Mouse (Mus musculus) bone marrow macrophage, adult 2 months (primary cell): ENCODE measurements around the gene Kdm5a. TPM values are rescaled to one million over a fixed set of nuclear protein-coding genes. Genes with fewer than 3 reads are reported as not detected.
A peak's percentile ranks its signal among the peaks of the same experiment; 100 is the strongest.

Experiments used
- H3K27ac ChIP-seq: 2 replicates; pipeline ENCODE4 v1.5.1; 2012; ENCODE audit warnings: low read depth, low read length; ENCODE audit not compliant: insufficient read depth
- H3K4me1 ChIP-seq: 2 replicates; pipeline ENCODE4 v1.6.1; 2012; ENCODE audit warnings: low read length; ENCODE audit not compliant: control insufficient read depth, insufficient read depth
- H3K4me3 ChIP-seq: 2 replicates; pipeline ENCODE4 v1.5.1; 2012; ENCODE audit warnings: mild to moderate bottlenecking, low read length, moderate library complexity; ENCODE audit not compliant: insufficient read depth
- CTCF ChIP-seq: IDR thresholded peaks from 2 replicates; pipeline ENCODE4 v1.5.1; 2012; ENCODE audit warnings: low read depth, mild to moderate bottlenecking, low read length, moderate library complexity
- POLR2A ChIP-seq: IDR thresholded peaks from 2 replicates; pipeline ENCODE4 v1.6.1; 2012; ENCODE audit warnings: mild to moderate bottlenecking, low read depth, low read length, borderline replicate concordance
- polyA plus RNA-seq: library from polyadenylated mRNA; stranded (reverse); fragments of >200 nt; gene quantifications from 2 replicates; pipeline ENCODE4 v1.2.4, GENCODE M21; 2012; ENCODE audit not compliant: missing spikeins, insufficient read depth, insufficient read length

The Kdm5a gene
- polyA plus RNA-seq, 1 experiment: 47.6 TPM

DNA sequence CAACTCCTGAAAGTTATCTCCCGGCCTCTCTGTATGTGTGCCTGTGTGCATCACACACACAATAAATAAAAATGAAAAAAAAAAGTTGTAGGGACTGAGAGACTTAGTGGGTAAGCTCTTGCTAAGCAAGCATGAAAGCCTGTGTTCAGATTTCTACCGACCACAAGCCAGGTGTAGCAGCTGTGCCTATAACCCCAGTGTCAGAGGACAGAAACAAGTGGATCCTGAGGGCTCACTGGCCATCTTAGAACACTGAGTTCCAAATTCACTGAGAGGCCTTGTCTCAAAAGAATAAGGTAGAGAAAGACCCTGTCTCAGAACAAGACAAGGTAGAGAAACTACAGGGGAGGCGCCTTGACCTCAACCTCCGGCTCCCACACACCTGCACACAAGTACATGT, 104.3 kb downstream of the Kdm5a start:
- no peak overlapping the region for H3K27ac ChIP-seq
- no peak for TF ChIP-seq POLR2A
- no peak for TF ChIP-seq CTCF
- H3K4me1 ChIP-seq: peaks cover 73% of the 10 kb centered on the region
- H3K4me3 ChIP-seq: no peak overlapping the region

DNA sequence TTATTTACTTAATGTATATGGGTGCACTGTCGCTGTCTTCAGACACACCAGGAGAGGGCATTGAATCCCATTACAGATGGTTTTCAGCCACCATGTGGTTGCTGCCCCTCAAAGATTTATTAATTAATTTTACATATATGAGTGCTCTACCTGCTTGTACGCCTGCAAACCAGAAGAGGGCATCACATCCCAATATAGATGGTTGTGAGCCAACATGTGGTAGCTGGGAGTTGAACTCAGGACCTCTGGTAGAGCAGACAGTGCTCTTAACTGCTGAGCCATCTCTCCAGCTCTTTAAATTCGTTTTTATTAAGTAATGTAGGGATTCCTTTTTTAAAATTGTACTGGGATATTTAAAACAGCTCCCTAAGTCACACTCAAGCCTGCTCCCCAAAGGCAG, 105.3 kb downstream of the Kdm5a start:
- TF ChIP-seq CTCF (no peak), POLR2A (no peak)
- no peak overlapping the region for H3K4me3 ChIP-seq
- H3K27ac ChIP-seq: no peak overlapping the region
- peaks cover 78% of the 10 kb centered on the region for H3K4me1 ChIP-seq

DNA sequence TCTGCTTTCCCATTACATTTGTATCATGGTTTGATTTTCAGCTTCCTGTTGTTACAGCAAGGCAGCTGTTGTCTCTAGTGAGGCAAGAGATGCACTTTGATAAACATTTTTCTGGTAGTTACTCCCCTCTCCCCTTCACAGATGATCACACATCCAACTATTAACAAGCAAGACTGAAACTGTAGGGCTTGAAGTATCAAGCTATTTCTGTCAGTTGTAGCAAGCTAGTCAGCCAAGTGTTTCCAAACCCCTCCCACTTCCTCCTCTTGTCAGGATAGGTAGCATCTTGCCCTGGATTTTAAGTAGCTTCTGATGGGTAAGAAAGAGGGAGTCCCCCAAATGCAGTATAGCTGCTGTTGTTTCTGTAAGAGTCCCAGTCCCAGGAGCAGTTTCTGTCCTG, 105.8 kb downstream of the Kdm5a start:
- TF ChIP-seq CTCF (no peak), POLR2A (no peak)
- H3K4me3 ChIP-seq: no peak overlapping the region
- H3K4me1 ChIP-seq: peaks cover 78% of the 10 kb centered on the region
- H3K27ac ChIP-seq: no peak overlapping the region

DNA sequence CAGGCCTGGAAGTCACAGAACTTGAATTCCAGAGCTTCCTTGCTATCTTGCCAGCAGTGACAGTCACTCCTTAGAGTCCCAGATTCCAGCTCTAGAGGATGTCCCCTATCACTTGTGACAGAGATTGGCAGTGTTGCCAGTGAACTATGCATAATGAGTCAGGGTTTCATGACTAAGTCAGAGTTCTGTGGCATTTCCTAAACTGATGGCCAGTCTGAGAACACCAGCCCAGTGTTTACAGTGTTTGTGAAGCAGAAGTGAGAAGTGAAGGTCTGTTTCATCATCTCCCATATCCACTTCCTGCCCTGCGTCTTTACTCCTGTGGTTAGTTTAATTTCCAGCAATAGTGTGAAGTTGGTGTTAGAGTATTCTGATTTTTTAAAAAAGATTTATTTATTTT, 106.7 kb downstream of the Kdm5a start:
- Histone ChIP-seq H3K27ac (peak overlapping the region; percentile 63), H3K4me3 (no peak overlapping the region), H3K4me1 (peaks cover 72% of the 10 kb centered on the region)
- TF ChIP-seq CTCF: no peak
- TF ChIP-seq POLR2A: no peak

DNA sequence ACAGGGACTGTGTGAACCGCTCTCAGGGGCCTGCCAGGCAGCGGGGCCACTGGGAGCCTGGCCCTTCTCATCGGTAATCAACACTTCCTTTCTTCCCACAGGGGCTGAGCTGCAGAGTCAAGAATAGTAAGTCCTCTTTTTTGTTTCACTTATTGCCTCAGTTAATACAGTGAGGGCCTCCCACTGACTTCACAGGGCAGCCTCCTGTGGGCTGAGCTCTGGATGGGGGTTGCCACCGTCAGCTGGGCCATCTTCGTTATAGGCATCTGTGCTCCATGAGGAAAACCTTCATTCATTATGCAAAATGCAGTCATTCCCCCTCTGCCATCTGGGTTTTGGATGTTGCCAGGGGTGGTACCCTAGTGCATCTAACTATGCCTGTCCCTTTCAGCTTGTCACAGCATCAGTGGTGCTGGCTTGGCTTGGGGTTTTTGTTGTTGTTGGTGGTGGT, 108.1 kb downstream of the Kdm5a start:
- TF ChIP-seq POLR2A (no peak), CTCF (no peak; the same call in 1 of the 2 replicates)
- H3K27ac ChIP-seq: peak overlapping the region; percentile 80
- peak overlapping the region; percentile 33 for H3K4me3 ChIP-seq
- H3K4me1 ChIP-seq: peaks cover 63% of the 10 kb centered on the region

GRCm38 (mm10) chr6:120472455-120473140, 108.7 kb downstream of the Kdm5a start:
- Histone ChIP-seq H3K4me1 (peaks cover 61% of the 10 kb centered on the region), H3K27ac (peak overlapping the region; percentile 80), H3K4me3 (no peak overlapping the region)
- TF ChIP-seq POLR2A (no peak), CTCF (no peak)

GRCm38 (mm10) chr6:120473427-120473826, 109.5 kb downstream of the Kdm5a start:
- H3K4me3 ChIP-seq: no peak overlapping the region
- H3K4me1 ChIP-seq: peaks cover 61% of the 10 kb centered on the region
- peak overlapping the region; percentile 18 for H3K27ac ChIP-seq
- TF ChIP-seq CTCF: no peak
- TF ChIP-seq POLR2A: no peak

- TF ChIP-seq CTCF (no peak), POLR2A (no peak)
- Histone ChIP-seq H3K4me3 (no peak overlapping the region), H3K4me1 (peaks cover 65% of the 10 kb centered on the region), H3K27ac (no peak overlapping the region)
These were observed 111.4 kb downstream of the Kdm5a start for GRCm38 (mm10) chr6:120475288-120475687.

- TF ChIP-seq CTCF (no peak), POLR2A (no peak)
- no peak overlapping the region for H3K4me3 ChIP-seq
- H3K27ac ChIP-seq: peak overlapping the region; percentile 60
- H3K4me1 ChIP-seq: peaks cover 55% of the 10 kb centered on the region
These were observed 115.4 kb downstream of the Kdm5a start for GRCm38 (mm10) chr6:120479302-120479701.

GRCm38 (mm10) chr6:120480361-120480760, 116.4 kb downstream of the Kdm5a start:
- H3K4me1 ChIP-seq: peaks cover 50% of the 10 kb centered on the region
- no peak overlapping the region for H3K27ac ChIP-seq
- H3K4me3 ChIP-seq: no peak overlapping the region
- TF ChIP-seq POLR2A (no peak), CTCF (no peak)

DNA sequence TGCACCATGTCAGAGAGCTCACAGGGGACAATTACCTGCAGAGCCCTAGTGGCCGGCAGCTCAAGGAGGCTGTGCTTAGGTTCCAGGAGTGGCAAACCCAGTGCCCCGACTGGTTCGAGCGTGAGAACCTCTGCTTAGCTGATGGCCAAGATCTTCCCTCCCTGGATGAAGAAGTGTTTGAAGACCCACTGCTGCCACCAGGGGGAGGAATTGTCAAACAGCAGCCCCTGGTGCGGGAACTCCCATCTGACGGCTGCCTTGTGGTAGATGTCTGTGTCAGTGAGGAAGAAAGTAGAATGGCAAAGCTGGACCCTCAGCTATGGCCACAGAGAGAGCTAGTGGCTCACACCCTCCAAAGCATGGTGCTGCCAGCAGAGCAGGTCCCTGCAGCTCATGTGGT, 117.6 kb downstream of the Kdm5a start:
- Histone ChIP-seq H3K27ac (no peak overlapping the region), H3K4me3 (no peak overlapping the region), H3K4me1 (peaks cover 53% of the 10 kb centered on the region)
- TF ChIP-seq POLR2A (no peak), CTCF (no peak)
